In the genomic region with DNA sequence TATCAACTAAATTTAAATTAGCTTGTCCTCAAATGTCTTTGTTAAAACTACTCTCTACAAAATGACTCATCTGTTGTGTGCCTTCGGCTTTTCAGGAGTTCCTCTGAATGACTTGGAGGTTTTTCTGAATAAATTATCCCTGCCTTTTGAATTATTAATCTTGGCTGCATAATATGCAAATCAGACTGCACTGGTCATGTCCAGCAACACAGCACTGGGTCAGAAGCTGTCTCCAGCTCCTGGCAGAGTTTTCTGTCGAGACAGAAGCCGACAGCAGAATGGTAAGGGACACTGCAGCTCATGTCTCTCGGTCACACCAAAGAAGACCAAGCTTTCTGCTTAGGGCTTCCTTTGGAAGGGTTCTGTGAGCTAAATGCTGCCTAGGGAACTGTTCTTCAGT, we compare ENCODE assay signal across 12 mouse cellular contexts. TPM values are rescaled to one million over a fixed set of nuclear protein-coding genes. Genes with fewer than 3 reads are reported as not detected.
DNase-seq lines count a peak whose midpoint lies in the region; ATAC-seq and TF ChIP-seq lines count a peak whose summit lies in the region.
"Had no signal": no experiment of that assay in that cellular context is flagged by ENCODE, and none has a peak within 500 bp of the region (broad histone marks: within the 10 kb centered on the region; RNA-seq: fewer than 3 reads in every experiment).

Sucnr1 (plus strand) TSS at position 222 of the 400 bp plus-strand sequence.

- H3K4me1 ChIP-seq in heart, adult 2 months (ENCODE audit: control insufficient read depth, insufficient read depth, low read length): no peaks in the 10 kb centered on the region; the same call in 1 of the 2 replicates
- H3K4me1 ChIP-seq in brown adipose tissue, adult 24 weeks (ENCODE audit: control insufficient read depth, insufficient read depth, insufficient read length, low read length): no peaks in the 10 kb centered on the region
- peaks cover 10% of the 10 kb centered on the region; the same call in 1 of the 2 replicates for H3K4me1 ChIP-seq in hindbrain, embryonic 12.5 days
- 0 out of 2 replicates have a peak, but pooled peaks cover 7% of the 10 kb centered on the region for H3K4me1 ChIP-seq in midbrain, embryonic 12.5 days

- no peaks in the 10 kb centered on the region for H3K27me3 ChIP-seq in heart, adult 2 months (ENCODE audit: control insufficient read depth, insufficient read depth, low read length)
- no peaks in the 10 kb centered on the region for H3K27me3 ChIP-seq in hindbrain, embryonic 12.5 days
- no peaks in the 10 kb centered on the region for H3K27me3 ChIP-seq in midbrain, embryonic 12.5 days
- H3K27me3 ChIP-seq: megakaryocyte, embryonic 14.5 days had no signal

- no peak for TF ChIP-seq CTCF in heart, adult 2 months (IDR thresholded peaks at IDR 0.05)

- ATAC-seq in hindbrain, embryonic 12.5 days (ENCODE audit: low FRiP score): peak; percentile 84
- peak; percentile 86 for ATAC-seq in midbrain, embryonic 12.5 days (ENCODE audit: low FRiP score, low read depth)

- intact Hi-C loops in heart, adult 2 months (cut with DNase I): no loop called here
- intact Hi-C loops in heart, postnatal 25 days (cut with DNase I): no loop called here

- 0 out of 2 replicates have a peak within 1 kb of the TSS, but pooled peaks have one; percentile 19 for H3K4me2 ChIP-seq in hindbrain, embryonic 12.5 days (replicated peaks)
- H3K4me2 ChIP-seq in midbrain, embryonic 12.5 days (replicated peaks): no peak within 1 kb of the TSS

- no peak within 1 kb of the TSS for H3K4me3 ChIP-seq in heart, adult 2 months
- peak within 1 kb of the TSS; percentile 51 for H3K4me3 ChIP-seq in brown adipose tissue, adult 24 weeks (ENCODE audit: insufficient read depth, low read depth, low read length)
- no peak within 1 kb of the TSS for H3K4me3 ChIP-seq in hindbrain, embryonic 12.5 days
- no peak within 1 kb of the TSS for H3K4me3 ChIP-seq in midbrain, embryonic 12.5 days
- H3K4me3 ChIP-seq: erythroblast, embryonic 14.5 days had no signal

- H3K9ac ChIP-seq in heart, adult 2 months (ENCODE audit: low read depth, low read length): no peak within 1 kb of the TSS
- H3K9ac ChIP-seq in hindbrain, embryonic 12.5 days: no peak within 1 kb of the TSS
- H3K9ac ChIP-seq in midbrain, embryonic 12.5 days (replicated peaks): no peak within 1 kb of the TSS

- H3K36me3 ChIP-seq in heart, adult 2 months (ENCODE audit: control insufficient read depth, insufficient read depth, low read length): no peaks in the 10 kb centered on the region
- no peaks in the 10 kb centered on the region for H3K36me3 ChIP-seq in hindbrain, embryonic 12.5 days
- H3K36me3 ChIP-seq in midbrain, embryonic 12.5 days: no peaks in the 10 kb centered on the region
- H3K36me3 ChIP-seq: G1E had no signal

- H3K79me2 ChIP-seq in heart, adult 2 months (replicated peaks; ENCODE audit: control insufficient read depth, insufficient read depth, low read length): no peaks in the 10 kb centered on the region

- no peak for TF ChIP-seq EP300 in heart, adult 2 months (IDR thresholded peaks at IDR 0.05; ENCODE audit: insufficient read depth, low read depth, low read length)

- 44% methylated on average over 4 of the region's 4 CpGs for WGBS in heart, adult 2 months
- WGBS in hindbrain, embryonic 12.5 days: 39% methylated on average over 4 of the region's 4 CpGs
- 41% methylated on average over 4 of the region's 4 CpGs for WGBS in midbrain, embryonic 12.5 days

- no peak within 1 kb of the TSS; the same call in 1 of the 2 replicates for H3K27ac ChIP-seq in heart, adult 2 months
- H3K27ac ChIP-seq in brown adipose tissue, adult 24 weeks (replicated peaks; ENCODE audit: low read depth, low read length): peak within 1 kb of the TSS; percentile 55; the same call in 1 of the 2 replicates
- H3K27ac ChIP-seq in hindbrain, embryonic 12.5 days: 0 out of 2 replicates have a peak within 1 kb of the TSS, but pooled peaks have one; percentile 48
- peak within 1 kb of the TSS; percentile 35; the same call in 1 of the 2 replicates for H3K27ac ChIP-seq in midbrain, embryonic 12.5 days (replicated peaks)

- TF ChIP-seq POLR2A in heart, adult 2 months (IDR thresholded peaks at IDR 0.05; ENCODE audit: insufficient read depth, low read depth, low read length): 0 out of 2 replicates have a peak, but pooled peaks have one; percentile 14

- no peaks in the 10 kb centered on the region for H3K9me3 ChIP-seq in hindbrain, embryonic 12.5 days (replicated peaks)
- no peaks in the 10 kb centered on the region for H3K9me3 ChIP-seq in midbrain, embryonic 12.5 days
- H3K9me3 ChIP-seq: G1E; megakaryocyte, embryonic 14.5 days had no signal

- DNase-seq in heart, adult 2 months: peak in 1 of 2 experiments; percentile 12
- DNase-seq in heart, postnatal 25 days (ENCODE audit: low spot score): no peak
- DNase-seq in gastrocnemius, postnatal 25 days: no peak
- no peak for DNase-seq in lung, adult 18-20 months
- DNase-seq: right cerebral cortex, postnatal 14 days had no signal

RNA-seq across cellular contexts. Expression of gene Sucnr1, which starts in this region (rescaled TPM):
- total RNA-seq in heart, adult 2 months (2021): not detected
- 0.59 and 1.2 TPM in 2 replicates for polyA plus RNA-seq in heart, adult 2 months (2012; rRNA removed)
- total RNA-seq in heart, postnatal 25 days (2021): not detected
- 15.1 and 17.4 TPM in 2 replicates for polyA plus RNA-seq in brown adipose tissue, adult 24 weeks (2012; ENCODE audit: insufficient read depth, insufficient read length, missing spikeins)
- 0.20 TPM in 1 of 2 replicates, not detected in the other for polyA plus RNA-seq in hindbrain, embryonic 12.5 days (2016; fragmentation: Nextera tagmentation; extraction: Ambion mirVana)
- 0.24 TPM in 1 of 2 replicates, not detected in the other for polyA plus RNA-seq in midbrain, embryonic 12.5 days (2016; fragmentation: Nextera tagmentation; extraction: Ambion mirVana)
- total RNA-seq in gastrocnemius, postnatal 25 days (2021): under 1 TPM in 1 of 2 experiments, not detected in 1; 0.72 TPM
- total RNA-seq: G1E had no signal
- polyA plus RNA-seq: erythroblast, embryonic 14.5 days; G1E; limb, embryonic 11.5 days had no signal

Comparison
In these comparisons a context has a peak if more than half of its experiments do, and no peak if none do; other contexts are left out.
1. Peak in ATAC-seq, H3K27ac ChIP-seq and H3K4me2 ChIP-seq in hindbrain, embryonic 12.5 days; RNA of the gene not detected or under 1 TPM.
2. Peak in ATAC-seq and H3K27ac ChIP-seq in midbrain, embryonic 12.5 days; RNA of the gene not detected or under 1 TPM.